Mouse (Mus musculus) ES-E14 (cell line): ENCODE data around the gene Rsbn1l. TPM values are rescaled to one million over a fixed set of nuclear protein-coding genes. Genes with fewer than 3 reads are reported as not detected.
A peak's percentile ranks its signal among the peaks of the same experiment; 100 is the strongest.

Source experiments
- DNase-seq: peaks from one replicate; pipeline ENCODE4 v3.0.0-alpha.2; 2013; ENCODE audit warnings: low read depth, low spot score
- H3K27ac ChIP-seq: 2 replicates; pipeline ENCODE4 v1.5.1; 2012; ENCODE audit warnings: low read depth, mild to moderate bottlenecking, low read length, moderate library complexity, mixed read lengths; ENCODE audit not compliant: poor library complexity, insufficient read depth, severe bottlenecking
- H3K36me3 ChIP-seq: 2 replicates; pipeline ENCODE4 v1.6.1; 2012; ENCODE audit warnings: mild to moderate bottlenecking, low read length, moderate library complexity, mixed read lengths; ENCODE audit not compliant: control insufficient read depth, poor library complexity, insufficient read depth, severe bottlenecking
- H3K4me1 ChIP-seq, 2 experiments: fragments of 150-350 bp in 1 of 2; sonication (generic) in 1 of 2; 2 replicates each; pipeline ENCODE4 v1.6.1; 2012; ENCODE audit warnings: low read length in 2 of 2, mild to moderate bottlenecking in 1 of 2, mixed read lengths in 1 of 2; ENCODE audit not compliant: control insufficient read depth in 2 of 2, insufficient read depth in 2 of 2, poor library complexity in 1 of 2
- H3K4me3 ChIP-seq, 2 experiments: fragments of 150-350 bp in 1 of 2; sonication (generic) in 1 of 2; 2 replicates each; pipeline ENCODE4 v1.5.1; 2012; ENCODE audit warnings: low read length in 2 of 2, low read depth in 1 of 2, mild to moderate bottlenecking in 1 of 2, mixed read lengths in 1 of 2; ENCODE audit not compliant: insufficient read depth in 1 of 2, poor library complexity in 1 of 2, severe bottlenecking in 1 of 2
- H3K9ac ChIP-seq: 2 replicates; pipeline ENCODE4 v1.6.1; 2012; ENCODE audit warnings: low read depth, mild to moderate bottlenecking, low read length, mixed read lengths; ENCODE audit not compliant: poor library complexity, insufficient read depth, severe bottlenecking
- H3K9me3 ChIP-seq: fragments of 150-350 bp; sonication (generic); 2 replicates; pipeline ENCODE4 v1.6.1; 2012; ENCODE audit warnings: low read depth, mild to moderate bottlenecking, low read length; ENCODE audit not compliant: control insufficient read depth, insufficient read depth
- CHD2 ChIP-seq: IDR thresholded peaks from 2 replicates; pipeline ENCODE4 v1.6.1; 2014; ENCODE audit warnings: mild to moderate bottlenecking, low read depth, low read length, inconsistent platforms
- HCFC1 ChIP-seq: IDR thresholded peaks from 2 replicates; pipeline ENCODE4 v1.6.1; 2012; ENCODE audit warnings: low read length, inconsistent platforms, borderline replicate concordance; ENCODE audit not compliant: insufficient read depth
- MAFK ChIP-seq: IDR thresholded peaks from 2 replicates; pipeline ENCODE4 v1.6.1; 2014; ENCODE audit warnings: mild to moderate bottlenecking, low read depth, low read length, inconsistent platforms; ENCODE audit not compliant: insufficient read depth
- ZC3H11A ChIP-seq: IDR thresholded peaks from 2 replicates; pipeline ENCODE4 v1.6.1; 2012; ENCODE audit warnings: low read depth, mild to moderate bottlenecking, inconsistent platforms, low read length, borderline replicate concordance
- ZNF384 ChIP-seq: IDR thresholded peaks from 2 replicates; pipeline ENCODE4 v1.6.1; 2012; ENCODE audit warnings: low read depth, low read length, inconsistent platforms
- in situ Hi-C, 2 experiments: fragments of 600-800 bp; cut with MboI; formaldehyde crosslinking; loops; one replicate each; pipeline ENCODE4 v1.15.1; 2025; ENCODE audit warnings: low sequenced_read_pairs in 2 of 2, inconsistent platforms in 1 of 2; ENCODE audit not compliant: unreplicated experiment in 2 of 2
- total RNA-seq: library from RNA; depleted of rRNA; stranded (reverse); fragments of 300-350 nt; gene quantifications from 2 replicates; pipeline ENCODE4 v1.2.3, GENCODE M21; 2012

Gene Rsbn1l
- total RNA-seq, 1 experiment: 8.6 TPM

- H3K4me3 ChIP-seq: no peak overlapping the region
- no peak overlapping the region for H3K9ac ChIP-seq
- TF ChIP-seq ZC3H11A (no peak), CHD2 (no peak), ZNF384 (no peak), MAFK (no peak), HCFC1 (no peak)
- no peaks in the 10 kb centered on the region for H3K9me3 ChIP-seq
- no peak for DNase-seq
- in situ Hi-C loops: no loop called here
- peaks cover 6 to 22% of the 10 kb centered on the region in 2 experiments; a peak in 3 of 4 replicates for H3K4me1 ChIP-seq
- H3K36me3 ChIP-seq: no peaks in the 10 kb centered on the region
- no peak overlapping the region for H3K27ac ChIP-seq
Observed at GRCm38 (mm10) chr5:20963295-20963694, 7.1 kb upstream of the Rsbn1l start.

DNA sequence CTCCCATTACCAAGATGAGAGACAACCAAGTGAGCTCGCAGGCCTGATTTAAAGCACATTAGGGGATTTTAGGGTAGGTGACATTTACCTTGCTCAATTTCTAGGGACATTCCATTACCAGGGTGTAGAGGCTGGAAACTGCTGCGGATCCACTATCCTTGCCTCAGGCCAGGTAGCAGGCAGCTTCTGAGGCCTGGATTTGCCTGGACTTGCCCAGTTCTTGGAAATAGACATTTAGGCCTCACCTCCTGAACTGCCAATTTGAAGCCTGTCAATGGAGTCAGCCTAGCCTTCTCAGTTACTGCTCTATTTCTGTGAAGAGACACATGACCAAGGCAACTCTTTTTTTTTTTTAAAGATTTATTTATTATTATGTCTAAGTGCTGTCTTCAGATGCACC lies 4.7 kb upstream of the Rsbn1l start:
- TF ChIP-seq ZNF384 (no peak), CHD2 (no peak), MAFK (no peak), ZC3H11A (no peak), HCFC1 (no peak)
- H3K9me3 ChIP-seq: no peaks in the 10 kb centered on the region
- no peak overlapping the region; the same call in 1 of the 2 replicates for H3K9ac ChIP-seq
- DNase-seq: no peak
- H3K4me1 ChIP-seq: peaks cover 6 to 17% of the 10 kb centered on the region in 2 experiments; a peak in 3 of 4 replicates
- H3K4me3 ChIP-seq: no peak overlapping the region
- in situ Hi-C loops: no loop called here
- peak overlapping the region; percentile 72 for H3K27ac ChIP-seq
- no peaks in the 10 kb centered on the region for H3K36me3 ChIP-seq

DNA sequence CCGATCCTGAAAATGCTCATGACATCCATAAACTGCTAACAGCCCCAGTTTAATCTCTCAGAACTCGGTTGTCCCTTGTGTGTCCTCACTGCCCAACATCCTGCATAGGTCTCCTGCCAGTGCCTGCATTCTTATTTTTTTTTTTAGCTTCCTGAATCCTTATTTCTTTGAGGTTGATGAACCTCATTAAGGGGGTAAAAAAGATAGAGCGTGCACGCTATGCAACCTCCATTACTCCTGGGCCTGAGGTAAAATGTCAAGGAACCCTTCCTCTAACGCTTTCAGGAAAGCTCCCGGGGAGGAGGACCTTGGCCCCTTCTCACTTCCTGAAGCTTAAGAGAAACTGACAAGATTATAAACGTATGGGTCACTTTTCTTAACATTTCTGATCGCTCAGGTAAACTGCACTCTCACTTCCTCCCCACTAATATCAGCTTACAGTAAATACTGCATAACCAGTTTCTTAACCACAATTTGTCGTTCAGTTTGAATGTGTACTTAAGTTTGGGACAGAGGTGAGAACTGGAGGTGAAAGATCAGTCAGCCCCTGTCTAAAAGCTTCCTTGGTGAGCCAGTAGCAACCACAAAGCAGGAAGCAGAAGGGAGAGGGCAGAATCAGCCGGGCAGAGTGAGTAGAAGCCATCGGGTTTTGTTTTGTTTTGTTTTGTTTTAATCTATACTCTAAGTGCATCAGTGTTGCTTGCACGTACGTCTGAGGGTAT lies 923 bp downstream of the Rsbn1l start:
- no peak overlapping the region for H3K4me3 ChIP-seq
- peaks cover 0 to 2% of the 10 kb centered on the region in 2 experiments; a peak in 2 of 4 replicates for H3K4me1 ChIP-seq
- in situ Hi-C loops: no loop called here
- no peaks in the 10 kb centered on the region for H3K9me3 ChIP-seq
- TF ChIP-seq CHD2 (no peak), HCFC1 (no peak), ZNF384 (no peak), MAFK (no peak), ZC3H11A (no peak)
- no peak overlapping the region for H3K27ac ChIP-seq
- 0 out of 2 replicates have a peak, but pooled peaks cover 1% of the 10 kb centered on the region for H3K36me3 ChIP-seq
- no peak overlapping the region for H3K9ac ChIP-seq
- no peak for DNase-seq

DNA sequence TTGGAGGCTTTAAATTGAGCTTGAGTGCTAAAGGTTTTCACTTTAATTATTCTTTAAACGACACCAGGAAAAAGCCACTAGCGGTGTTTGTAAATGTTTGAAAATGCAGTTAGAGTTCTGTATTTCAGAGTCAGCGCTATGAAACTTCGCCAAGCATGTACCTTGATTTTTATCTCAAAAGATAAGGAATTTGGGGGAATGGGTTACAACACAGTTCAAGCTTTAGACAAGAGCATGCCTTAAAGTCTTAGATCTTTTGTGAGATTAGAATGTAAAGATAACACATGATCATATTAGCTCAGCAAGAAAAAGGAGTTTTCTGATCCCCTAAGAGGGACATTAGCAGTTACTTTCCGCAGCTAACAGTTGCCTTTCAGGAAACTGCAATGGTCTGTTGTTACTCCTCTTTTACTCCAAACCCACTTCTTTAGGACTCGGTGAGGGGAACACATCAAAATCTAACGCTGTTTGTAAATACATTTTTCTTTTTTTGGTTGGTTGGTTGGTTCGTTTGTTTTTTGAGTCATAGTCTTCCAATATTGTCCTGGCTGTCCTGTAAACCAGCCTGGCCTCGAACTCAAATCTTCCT lies 3.8 kb downstream of the Rsbn1l start:
- Histone ChIP-seq H3K4me3 (peak overlapping the region; percentile 88 to 94), H3K9ac (peak overlapping the region; percentile 87; the same call in 1 of the 2 replicates), H3K36me3 (0 out of 2 replicates have a peak, but pooled peaks cover 1% of the 10 kb centered on the region), H3K27ac (no peak overlapping the region; the same call in 1 of the 2 replicates), H3K4me1 (no peaks in the 10 kb centered on the region; a peak in 1 of 4 replicates), H3K9me3 (no peaks in the 10 kb centered on the region)
- no peak for TF ChIP-seq ZC3H11A
- no peak for TF ChIP-seq MAFK
- no peak for TF ChIP-seq HCFC1
- TF ChIP-seq ZNF384: no peak
- in situ Hi-C loops: no loop called here
- DNase-seq: no peak
